Mouse (Mus musculus): ENCODE data around the gene Aplp1. TPM values are rescaled to one million over a fixed set of nuclear protein-coding genes. Genes with fewer than 3 reads are reported as not detected.

Aplp1 gene
- total and polyA plus RNA-seq, 2 experiments from 2014 or later, result 3.6 to 4.2 TPM

DNA sequence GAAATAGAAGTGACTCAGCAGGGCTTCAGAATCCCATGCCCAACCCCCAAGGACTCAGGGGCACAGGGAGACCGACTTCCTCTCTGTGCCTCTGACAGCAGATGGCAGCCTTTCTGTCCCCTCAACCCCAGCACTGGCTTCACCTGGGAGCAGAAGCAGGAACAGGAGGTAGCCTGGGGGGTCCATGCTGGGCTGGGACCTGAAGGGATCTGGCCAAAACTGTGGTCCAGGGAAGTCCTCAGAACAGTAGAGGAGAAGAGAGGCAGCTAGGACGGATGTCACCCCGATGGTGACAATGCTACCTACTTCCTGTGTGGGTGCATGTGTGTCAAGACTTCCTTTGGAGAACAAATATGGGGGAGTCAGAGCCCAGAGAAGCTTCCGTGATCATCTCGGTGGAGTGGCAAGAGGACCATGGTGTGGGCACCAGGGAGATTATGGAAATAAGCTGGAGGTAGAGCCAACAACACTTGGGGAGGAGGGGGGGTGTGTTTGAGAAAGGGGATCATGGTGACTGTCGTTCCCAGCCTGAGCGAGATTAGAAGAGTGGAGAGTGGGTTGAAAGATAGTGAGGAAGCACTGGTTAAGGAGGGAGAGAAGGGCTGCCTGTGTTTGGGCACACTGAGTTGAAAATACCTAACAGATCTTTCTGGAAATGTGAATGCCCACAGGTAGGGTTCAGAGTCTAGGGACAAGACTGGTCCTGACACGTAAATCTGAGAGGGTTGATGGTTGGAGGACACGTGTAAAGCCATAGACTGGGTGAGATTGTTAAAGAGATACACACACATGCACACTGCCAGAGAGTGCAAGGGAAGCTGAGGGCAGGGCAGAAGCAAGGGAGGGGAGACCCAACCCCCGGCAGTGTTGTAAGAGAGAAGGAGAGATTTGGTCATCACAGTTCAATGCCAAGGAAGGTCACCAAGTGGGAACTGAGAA is 25.5 kb downstream of the Aplp1 start, which contains the start of gene Hcst:
Hcst (minus strand) TSS at position 294 of the 939 bp plus-strand sequence.
- Histone ChIP-seq H3K36me3 (replicated peaks; ENCODE audit: control insufficient read depth, insufficient read depth, low read length) (no peaks in the 10 kb centered on the region), H3K4me3 (ENCODE audit: low read depth, low read length) (no peak within 1 kb of the TSS), H3K27me3 (ENCODE audit: control insufficient read depth, insufficient read depth, low read length) (peaks cover 20% of the 10 kb centered on the region), H3K27ac (ENCODE audit: low read depth) (peak within 1 kb of the TSS; percentile 26; the same call in 1 of the 2 replicates), H3K9ac (replicated peaks; ENCODE audit: low read depth, low read length) (no peak within 1 kb of the TSS), H3K4me2 (ENCODE audit: low read depth, low read length) (peak within 1 kb of the TSS; percentile 9; the same call in 1 of the 2 replicates), H3K9me3 (replicated peaks; ENCODE audit: control insufficient read depth, low read length) (peaks cover 7% of the 10 kb centered on the region; the same call in 1 of the 2 replicates), H3K4me1 (ENCODE audit: control insufficient read depth, insufficient read depth) (peaks cover 15% of the 10 kb centered on the region; the same call in 1 of the 2 replicates)
- TF ChIP-seq EP300 (IDR thresholded peaks at IDR 0.05; ENCODE audit: low read depth) (no peak), CTCF (IDR thresholded peaks at IDR 0.05; ENCODE audit: low read depth) (no peak)
- WGBS, result 48% methylated on average over 10 of the region's 10 CpGs
- ATAC-seq (ENCODE audit: insufficient read depth, low read depth) (no peak), DNase-seq (ENCODE audit: low spot score) (no peak)

DNA sequence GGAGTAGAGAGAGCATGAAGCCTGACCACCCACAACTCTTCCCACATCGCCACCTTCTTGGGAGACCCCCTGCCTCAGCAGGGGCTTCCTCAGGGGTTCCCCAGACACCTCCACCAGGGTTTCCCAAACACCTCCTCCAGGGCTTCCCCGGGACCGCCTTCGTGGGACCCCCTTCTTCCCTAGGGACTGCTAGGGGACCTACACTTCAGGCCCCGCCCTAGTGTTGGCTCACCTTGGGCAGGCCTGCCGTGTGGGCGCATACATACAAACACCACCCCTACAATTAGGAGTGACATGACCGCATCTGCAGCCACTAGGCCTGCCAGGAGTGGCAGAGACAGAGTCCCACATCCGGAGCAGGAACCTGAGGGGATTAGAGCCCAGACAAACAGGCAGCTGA is 27.5 kb downstream of the Aplp1 start:
- H3K36me3 ChIP-seq (replicated peaks; ENCODE audit: control insufficient read depth, insufficient read depth, low read length), result no peaks in the 10 kb centered on the region
- H3K9ac ChIP-seq (replicated peaks; ENCODE audit: low read depth, low read length), result no peak overlapping the region
- H3K9me3 ChIP-seq (replicated peaks; ENCODE audit: control insufficient read depth, low read length), result peaks cover 7% of the 10 kb centered on the region; the same call in 1 of the 2 replicates
- no peak for DNase-seq (ENCODE audit: low spot score)
- H3K27me3 ChIP-seq (ENCODE audit: control insufficient read depth, insufficient read depth, low read length), result peaks cover 14% of the 10 kb centered on the region
- H3K4me1 ChIP-seq (ENCODE audit: control insufficient read depth, insufficient read depth), result peaks cover 15% of the 10 kb centered on the region; the same call in 1 of the 2 replicates
- TF ChIP-seq EP300 (IDR thresholded peaks at IDR 0.05; ENCODE audit: low read depth) (no peak), CTCF (IDR thresholded peaks at IDR 0.05; ENCODE audit: low read depth) (no peak)
- 66% methylated on average over 9 of the region's 9 CpGs for WGBS
- no peak overlapping the region for H3K27ac ChIP-seq (ENCODE audit: low read depth)
- no peak overlapping the region for H3K4me3 ChIP-seq (ENCODE audit: low read depth, low read length)
- H3K4me2 ChIP-seq (ENCODE audit: low read depth, low read length), result no peak overlapping the region
- ATAC-seq (ENCODE audit: insufficient read depth, low read depth), result no peak

DNA sequence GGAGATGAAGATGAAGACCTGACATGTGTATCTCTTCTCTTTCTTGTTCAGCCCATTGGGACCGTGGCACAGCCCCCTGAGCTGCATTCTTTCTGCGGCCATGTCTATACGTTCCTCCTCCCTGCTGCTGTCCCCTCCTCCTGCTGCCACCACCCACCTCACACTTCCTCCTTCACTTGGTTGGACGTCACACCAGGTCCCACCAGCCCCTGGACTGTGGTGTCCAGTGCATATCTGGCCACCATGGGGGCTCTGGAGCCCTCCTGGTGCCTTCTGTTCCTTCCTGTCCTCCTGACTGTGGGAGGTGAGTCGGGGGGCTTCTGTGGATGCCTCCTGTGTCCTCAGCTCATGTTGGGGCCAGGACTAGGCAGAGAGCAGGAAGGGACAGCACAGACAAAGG is 31.7 kb downstream of the Aplp1 start, which contains the start of gene Tyrobp:
Tyrobp (plus strand) TSS at position 165 of the 400 bp plus-strand sequence.
- DNase-seq (ENCODE audit: low spot score) (no peak), ATAC-seq (ENCODE audit: insufficient read depth, low read depth) (no peak)
- H3K9me3 ChIP-seq (replicated peaks; ENCODE audit: control insufficient read depth, low read length), result 0 out of 2 replicates have a peak, but pooled peaks cover 3% of the 10 kb centered on the region
- H3K4me2 ChIP-seq (ENCODE audit: low read depth, low read length), result no peak within 1 kb of the TSS
- 44% methylated on average over 5 of the region's 5 CpGs for WGBS
- H3K36me3 ChIP-seq (replicated peaks; ENCODE audit: control insufficient read depth, insufficient read depth, low read length), result no peaks in the 10 kb centered on the region
- no peak within 1 kb of the TSS; the same call in 1 of the 2 replicates for H3K27ac ChIP-seq (ENCODE audit: low read depth)
- TF ChIP-seq EP300 (IDR thresholded peaks at IDR 0.05; ENCODE audit: low read depth), result no peak
- TF ChIP-seq CTCF (IDR thresholded peaks at IDR 0.05; ENCODE audit: low read depth), result no peak
- H3K9ac ChIP-seq (replicated peaks; ENCODE audit: low read depth, low read length), result no peak within 1 kb of the TSS
- H3K4me1 ChIP-seq (ENCODE audit: control insufficient read depth, insufficient read depth), result no peaks in the 10 kb centered on the region
- H3K4me3 ChIP-seq (ENCODE audit: low read depth, low read length), result no peak within 1 kb of the TSS
- H3K27me3 ChIP-seq (ENCODE audit: control insufficient read depth, insufficient read depth, low read length), result no peaks in the 10 kb centered on the region; the same call in 1 of the 2 replicates

DNA sequence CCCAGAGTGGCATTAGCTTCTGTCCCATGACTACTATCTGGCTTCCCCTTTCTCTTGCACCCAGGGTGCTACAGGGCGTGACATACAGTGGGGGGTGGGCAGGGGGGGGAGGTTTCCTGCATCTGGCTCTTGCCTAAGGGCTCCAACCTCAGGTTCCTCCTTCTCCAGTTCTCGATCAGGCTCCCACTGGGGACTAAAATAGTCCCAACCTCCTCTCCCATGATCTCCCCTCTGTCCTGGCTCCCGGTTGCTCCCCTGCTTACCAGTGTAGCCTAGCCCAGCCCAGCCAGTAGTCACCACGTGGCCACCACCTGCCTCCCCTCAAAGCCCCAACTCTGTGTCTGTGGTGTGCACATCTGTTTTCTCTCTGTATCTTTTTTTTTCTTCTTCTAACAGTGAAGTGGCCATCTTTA is 32.6 kb downstream of the Aplp1 start:
- Histone ChIP-seq H3K27me3 (ENCODE audit: control insufficient read depth, insufficient read depth, low read length) (no peaks in the 10 kb centered on the region; the same call in 1 of the 2 replicates), H3K4me2 (ENCODE audit: low read depth, low read length) (no peak overlapping the region), H3K9ac (replicated peaks; ENCODE audit: low read depth, low read length) (no peak overlapping the region), H3K9me3 (replicated peaks; ENCODE audit: control insufficient read depth, low read length) (no peaks in the 10 kb centered on the region), H3K4me3 (ENCODE audit: low read depth, low read length) (no peak overlapping the region), H3K4me1 (ENCODE audit: control insufficient read depth, insufficient read depth) (no peaks in the 10 kb centered on the region), H3K27ac (ENCODE audit: low read depth) (no peak overlapping the region; the same call in 1 of the 2 replicates), H3K36me3 (replicated peaks; ENCODE audit: control insufficient read depth, insufficient read depth, low read length) (no peaks in the 10 kb centered on the region)
- DNase-seq (ENCODE audit: low spot score), result no peak
- WGBS, result 34% methylated on average over 4 of the region's 4 CpGs
- TF ChIP-seq EP300 (IDR thresholded peaks at IDR 0.05; ENCODE audit: low read depth) (no peak), CTCF (IDR thresholded peaks at IDR 0.05; ENCODE audit: low read depth) (no peak)
- no peak for ATAC-seq (ENCODE audit: insufficient read depth, low read depth)

DNA sequence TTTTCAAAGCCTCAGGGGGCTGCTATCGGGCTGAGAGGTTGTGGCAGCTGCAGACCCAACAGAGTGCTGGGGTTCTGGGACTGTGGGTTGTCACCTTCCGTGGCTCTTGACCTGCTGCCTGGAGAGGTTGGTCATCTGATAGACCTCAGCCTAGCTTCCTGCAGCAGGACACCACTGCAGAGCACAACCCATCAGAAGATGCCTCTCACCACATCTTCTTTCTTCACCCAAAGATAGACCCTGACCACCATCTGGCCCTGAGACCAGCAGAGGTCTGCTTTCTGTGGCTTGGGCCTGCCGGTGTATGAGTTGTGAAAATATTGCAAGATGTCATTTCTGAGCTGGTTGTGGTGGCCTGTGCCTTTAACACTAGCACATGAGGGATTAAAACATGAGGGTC is 34.3 kb downstream of the Aplp1 start:
- Histone ChIP-seq H3K4me3 (ENCODE audit: low read depth, low read length) (no peak overlapping the region), H3K4me1 (ENCODE audit: control insufficient read depth, insufficient read depth) (no peaks in the 10 kb centered on the region), H3K4me2 (ENCODE audit: low read depth, low read length) (no peak overlapping the region), H3K9ac (replicated peaks; ENCODE audit: low read depth, low read length) (no peak overlapping the region), H3K9me3 (replicated peaks; ENCODE audit: control insufficient read depth, low read length) (no peaks in the 10 kb centered on the region), H3K27ac (ENCODE audit: low read depth) (no peak overlapping the region), H3K27me3 (ENCODE audit: control insufficient read depth, insufficient read depth, low read length) (no peaks in the 10 kb centered on the region; the same call in 1 of the 2 replicates), H3K36me3 (replicated peaks; ENCODE audit: control insufficient read depth, insufficient read depth, low read length) (no peaks in the 10 kb centered on the region)
- ATAC-seq (ENCODE audit: insufficient read depth, low read depth) (no peak), DNase-seq (ENCODE audit: low spot score) (no peak)
- TF ChIP-seq EP300 (IDR thresholded peaks at IDR 0.05; ENCODE audit: low read depth), result no peak
- no peak for TF ChIP-seq CTCF (IDR thresholded peaks at IDR 0.05; ENCODE audit: low read depth)
- 51% methylated on average over 3 of the region's 3 CpGs for WGBS
